8 mouse cellular contexts compared by ENCODE assay signal in genomic region chr14:61330996-61331561, GRCm38 (mm10). TPM values are rescaled to one million over a fixed set of nuclear protein-coding genes. Genes with fewer than 3 reads are reported as not detected.
DNase-seq lines count a peak whose midpoint lies in the region; ATAC-seq and TF ChIP-seq lines count a peak whose summit lies in the region.

No protein-coding gene starts in this region.

- TF ChIP-seq CTCF in bone marrow, adult 2 months (IDR thresholded peaks at IDR 0.05; ENCODE audit: control insufficient read depth, insufficient read depth, low read length), result peak; percentile 75

- H3K36me3 ChIP-seq in embryonic facial prominence, embryonic 15.5 days, result no peaks in the 10 kb centered on the region
- H3K36me3 ChIP-seq in heart, embryonic 11.5 days (ENCODE audit: control insufficient read depth, insufficient read depth, low read length), result no peaks in the 10 kb centered on the region
- no peaks in the 10 kb centered on the region for H3K36me3 ChIP-seq in kidney, embryonic 15.5 days
- no peaks in the 10 kb centered on the region for H3K36me3 ChIP-seq in splenic B cell, adult 2 months (ENCODE audit: control insufficient read depth, insufficient read depth, low read length, poor library complexity, severe bottlenecking)

- DNase-seq in A20 (ENCODE audit: low read depth, low spot score), result peak; percentile 82
- peak; percentile 81 for DNase-seq in liver
- DNase-seq in splenic B cell, adult 2 months (ENCODE audit: low read depth, low spot score), result peak; percentile 87

- no peaks in the 10 kb centered on the region for H3K4me1 ChIP-seq in bone marrow, adult 2 months (ENCODE audit: control insufficient read depth, insufficient read depth, low read length)
- H3K4me1 ChIP-seq in embryonic facial prominence, embryonic 15.5 days, result peaks cover 16% of the 10 kb centered on the region
- no peaks in the 10 kb centered on the region for H3K4me1 ChIP-seq in heart, embryonic 11.5 days (ENCODE audit: control insufficient read depth, insufficient read depth, low read length)
- peaks cover 15% of the 10 kb centered on the region for H3K4me1 ChIP-seq in kidney, embryonic 15.5 days

- H3K9me3 ChIP-seq in embryonic facial prominence, embryonic 15.5 days (replicated peaks), result no peaks in the 10 kb centered on the region
- H3K9me3 ChIP-seq in heart, embryonic 11.5 days (replicated peaks; ENCODE audit: control insufficient read depth, low read length), result no peaks in the 10 kb centered on the region
- no peaks in the 10 kb centered on the region for H3K9me3 ChIP-seq in kidney, embryonic 15.5 days (replicated peaks)

- H3K27me3 ChIP-seq in embryonic facial prominence, embryonic 15.5 days, result no peaks in the 10 kb centered on the region
- H3K27me3 ChIP-seq in heart, embryonic 11.5 days (ENCODE audit: control insufficient read depth, insufficient read depth, low read length), result no peaks in the 10 kb centered on the region
- H3K27me3 ChIP-seq in kidney, embryonic 15.5 days, result no peaks in the 10 kb centered on the region
- H3K27me3 ChIP-seq in splenic B cell, adult 2 months (ENCODE audit: control insufficient read depth, insufficient read depth, low read length, poor library complexity, severe bottlenecking), result no peaks in the 10 kb centered on the region

- no peak overlapping the region for H3K27ac ChIP-seq in bone marrow, adult 2 months (ENCODE audit: control insufficient read depth, insufficient read depth, low read depth, low read length, poor library complexity)
- no peak overlapping the region for H3K27ac ChIP-seq in embryonic facial prominence, embryonic 15.5 days (replicated peaks)
- no peak overlapping the region for H3K27ac ChIP-seq in heart, embryonic 11.5 days (ENCODE audit: low read depth, low read length)
- H3K27ac ChIP-seq in kidney, embryonic 15.5 days, result no peak overlapping the region

- TF ChIP-seq POLR2A in bone marrow, adult 2 months (IDR thresholded peaks at IDR 0.05; ENCODE audit: borderline replicate concordance, control insufficient read depth, low read depth, low read length), result no peak

- H3K4me3 ChIP-seq in bone marrow, adult 2 months (replicated peaks; ENCODE audit: control insufficient read depth, low read depth, low read length), result no peak overlapping the region
- H3K4me3 ChIP-seq in embryonic facial prominence, embryonic 15.5 days (replicated peaks), result no peak overlapping the region
- no peak overlapping the region for H3K4me3 ChIP-seq in heart, embryonic 11.5 days (ENCODE audit: low read depth, low read length)
- 0 out of 2 replicates have a peak overlapping the region, but pooled peaks have one; percentile 7 for H3K4me3 ChIP-seq in kidney, embryonic 15.5 days (replicated peaks)

- peak overlapping the region; percentile 31; the same call in 1 of the 2 replicates for H3K4me2 ChIP-seq in embryonic facial prominence, embryonic 15.5 days (replicated peaks)
- peak overlapping the region; percentile 48 for H3K4me2 ChIP-seq in heart, embryonic 11.5 days
- H3K4me2 ChIP-seq in kidney, embryonic 15.5 days, result peak overlapping the region; percentile 34; the same call in 1 of the 2 replicates

- no peak overlapping the region for H3K9ac ChIP-seq in embryonic facial prominence, embryonic 15.5 days
- peak overlapping the region; percentile 39 for H3K9ac ChIP-seq in heart, embryonic 11.5 days (ENCODE audit: low read depth, low read length)
- no peak overlapping the region for H3K9ac ChIP-seq in kidney, embryonic 15.5 days

- peak; percentile 77 for ATAC-seq in embryonic facial prominence, embryonic 15.5 days (ENCODE audit: insufficient number of reproducible peaks, low FRiP score, low TSS enrichment, low read depth)
- 0 out of 2 replicates have a peak, but pooled peaks have one; percentile 47 for ATAC-seq in heart, embryonic 11.5 days (replicated peaks; ENCODE audit: insufficient number of reproducible peaks, low FRiP score, low TSS enrichment)
- ATAC-seq in kidney, embryonic 15.5 days (replicated peaks; ENCODE audit: low FRiP score), result peak; percentile 50; the same call in 1 of the 2 replicates
- ATAC-seq in monocyte, adult 5-6 weeks (replicated peaks; ENCODE audit: insufficient number of reproducible peaks, low FRiP score, low TSS enrichment, poor library complexity, severe bottlenecking), result peak; percentile 81

- WGBS in bone marrow, adult 2 months, result 12% methylated on average over 13 of the region's 13 CpGs
- 19% methylated on average over 13 of the region's 13 CpGs for WGBS in embryonic facial prominence, embryonic 15.5 days
- WGBS in heart, embryonic 11.5 days (ENCODE audit: insufficient replicate concordance), result 23% methylated on average over 13 of the region's 13 CpGs
- WGBS in kidney, embryonic 15.5 days, result 18% methylated on average over 13 of the region's 13 CpGs

RNA-seq across cellular contexts. Expression of gene Arl11, which starts 21.5 kb away (rescaled TPM):
- polyA plus RNA-seq in bone marrow, adult 2 months (2011; ENCODE audit: insufficient read depth, insufficient read length, low replicate concordance, missing spikeins), result 1.8 and 9.2 TPM in 2 replicates
- 0.76 and 1.4 TPM in 2 replicates for polyA plus RNA-seq in embryonic facial prominence, embryonic 15.5 days (2015; fragmentation: Nextera tagmentation; extraction: Ambion mirVana)
- 0.14 and 0.73 TPM in 2 replicates for polyA plus RNA-seq in heart, embryonic 11.5 days (2014; fragmentation: Nextera tagmentation; extraction: Ambion mirVana)
- 0.82 and 0.84 TPM in 2 replicates for polyA plus RNA-seq in kidney, embryonic 15.5 days (2015; fragmentation: Nextera tagmentation; extraction: Ambion mirVana)
- 3.1 to 7.7 TPM (median 4.9 TPM) in 3 replicates for total RNA-seq in monocyte, adult 5-6 weeks (2017)

RNA-seq across cellular contexts. Expression of gene Ebpl, which starts 29.2 kb away (rescaled TPM):
- 3.2 and 7.6 TPM in 2 replicates for polyA plus RNA-seq in bone marrow, adult 2 months (2011; ENCODE audit: insufficient read depth, insufficient read length, low replicate concordance, missing spikeins)
- 12.0 and 12.2 TPM in 2 replicates for polyA plus RNA-seq in embryonic facial prominence, embryonic 15.5 days (2015; fragmentation: Nextera tagmentation; extraction: Ambion mirVana)
- 6.4 and 7.5 TPM in 2 replicates for polyA plus RNA-seq in heart, embryonic 11.5 days (2014; fragmentation: Nextera tagmentation; extraction: Ambion mirVana)
- polyA plus RNA-seq in kidney, embryonic 15.5 days (2015; fragmentation: Nextera tagmentation; extraction: Ambion mirVana), result 10.6 and 11.9 TPM in 2 replicates
- 0.53 to 4.3 TPM (median 2.5 TPM) in 3 replicates for total RNA-seq in monocyte, adult 5-6 weeks (2017)
